Mouse (Mus musculus): ENCODE measurements at regions not wholly inside any gene's neighbourhood (a gene's known extent, or its start where the extent isn't known, plus 50 kb on each side); places are given as distances from the start of the nearest gene placed in this dataset.

DNA sequence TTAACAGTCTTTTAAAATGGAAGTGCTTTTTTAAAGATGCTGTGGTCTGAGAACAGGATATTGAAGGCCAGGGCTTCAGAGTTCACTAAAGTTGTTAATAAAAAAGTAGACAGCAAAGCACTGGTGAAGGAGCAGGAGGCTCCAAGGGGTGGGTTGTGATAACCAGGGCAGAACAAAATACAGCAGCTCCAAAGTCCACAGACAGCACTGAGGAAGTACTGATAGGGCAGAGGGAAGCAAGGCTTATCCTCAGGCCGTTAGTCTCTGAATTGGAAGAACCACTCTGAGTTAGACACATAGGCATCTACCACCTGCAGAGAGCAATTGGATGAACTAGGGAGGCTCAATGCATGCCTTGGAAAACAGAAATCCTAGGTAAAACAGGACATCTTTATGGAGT lies 62.1 kb downstream of the P2ry1 start:
- no peak overlapping the region for H3K9ac ChIP-seq (ENCODE audit: low read depth, low read length)
- H3K4me1 ChIP-seq (ENCODE audit: control insufficient read depth, insufficient read depth, low read length) = no peaks in the 10 kb centered on the region
- no peaks in the 10 kb centered on the region for H3K9me3 ChIP-seq (ENCODE audit: control insufficient read depth, low read length)
- no peak overlapping the region for H3K27ac ChIP-seq (ENCODE audit: low read depth, low read length)
- no peak overlapping the region for H3K4me2 ChIP-seq (replicated peaks; ENCODE audit: low read depth, low read length)
- no peak overlapping the region for H3K4me3 ChIP-seq (ENCODE audit: low read length)
- 83% methylated on average over 1 of the region's 1 CpGs for WGBS
- no peak for ATAC-seq (ENCODE audit: low FRiP score, low TSS enrichment)
- no peaks in the 10 kb centered on the region for H3K36me3 ChIP-seq (ENCODE audit: control insufficient read depth, insufficient read depth, low read length)
- H3K27me3 ChIP-seq (ENCODE audit: control insufficient read depth, insufficient read depth, low read length) = no peaks in the 10 kb centered on the region

DNA sequence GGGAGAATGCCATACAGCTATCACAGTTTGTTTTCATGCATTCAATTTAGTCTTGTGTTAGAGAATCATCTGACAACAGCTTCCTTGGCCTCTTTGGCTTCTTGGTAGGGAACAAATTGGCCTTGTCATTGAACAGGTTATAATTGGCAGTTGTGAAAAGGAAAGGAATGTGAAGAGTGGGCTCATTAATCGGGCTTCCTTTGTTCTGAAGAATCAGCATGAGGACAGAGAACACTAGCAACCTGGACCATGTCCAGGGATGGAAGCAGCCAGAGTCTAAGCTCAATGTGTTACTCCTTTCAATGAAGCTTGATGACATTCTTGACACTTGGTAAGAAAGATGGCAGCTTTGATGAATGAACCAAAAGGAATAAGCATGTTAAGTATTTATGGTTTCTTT lies 64.5 kb downstream of the P2ry1 start:
- Histone ChIP-seq H3K4me3 (ENCODE audit: low read length) (no peak overlapping the region), H3K9ac (ENCODE audit: low read depth, low read length) (no peak overlapping the region), H3K36me3 (ENCODE audit: control insufficient read depth, insufficient read depth, low read length) (no peaks in the 10 kb centered on the region), H3K4me1 (ENCODE audit: control insufficient read depth, insufficient read depth, low read length) (no peaks in the 10 kb centered on the region), H3K27me3 (ENCODE audit: control insufficient read depth, insufficient read depth, low read length) (no peaks in the 10 kb centered on the region), H3K27ac (ENCODE audit: low read depth, low read length) (no peak overlapping the region), H3K4me2 (replicated peaks; ENCODE audit: low read depth, low read length) (no peak overlapping the region), H3K9me3 (ENCODE audit: control insufficient read depth, low read length) (no peaks in the 10 kb centered on the region)
- WGBS = 79% methylated on average over 1 of the region's 1 CpGs
- no peak for ATAC-seq (ENCODE audit: low FRiP score, low TSS enrichment)

DNA sequence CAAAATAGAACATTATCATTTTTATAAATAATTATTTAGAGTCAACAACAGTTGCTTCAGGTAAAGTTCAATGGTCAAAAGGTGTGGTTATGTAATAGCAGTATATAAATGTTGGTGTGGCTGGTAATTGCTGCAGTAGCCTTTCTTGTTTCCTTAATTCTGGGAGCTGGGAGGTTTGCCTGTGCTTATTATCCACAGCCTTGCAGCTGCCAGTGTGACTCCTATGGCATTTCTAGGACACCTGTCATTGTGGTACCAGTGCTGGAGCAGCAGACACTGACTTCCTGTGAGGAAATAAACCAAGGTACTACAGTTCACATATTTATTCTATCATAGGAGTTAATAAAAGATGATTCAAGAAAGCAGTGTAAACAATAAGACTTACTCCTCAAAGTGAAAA lies 65.6 kb downstream of the P2ry1 start:
- no peaks in the 10 kb centered on the region for H3K36me3 ChIP-seq (ENCODE audit: control insufficient read depth, insufficient read depth, low read length)
- H3K4me3 ChIP-seq (ENCODE audit: low read length) = no peak overlapping the region
- no peak overlapping the region for H3K9ac ChIP-seq (ENCODE audit: low read depth, low read length)
- H3K27ac ChIP-seq (ENCODE audit: low read depth, low read length) = no peak overlapping the region
- no peaks in the 10 kb centered on the region for H3K27me3 ChIP-seq (ENCODE audit: control insufficient read depth, insufficient read depth, low read length)
- no peak overlapping the region for H3K4me2 ChIP-seq (replicated peaks; ENCODE audit: low read depth, low read length)
- H3K4me1 ChIP-seq (ENCODE audit: control insufficient read depth, insufficient read depth, low read length) = no peaks in the 10 kb centered on the region
- ATAC-seq (ENCODE audit: low FRiP score, low TSS enrichment) = no peak
- no peaks in the 10 kb centered on the region for H3K9me3 ChIP-seq (ENCODE audit: control insufficient read depth, low read length)

DNA sequence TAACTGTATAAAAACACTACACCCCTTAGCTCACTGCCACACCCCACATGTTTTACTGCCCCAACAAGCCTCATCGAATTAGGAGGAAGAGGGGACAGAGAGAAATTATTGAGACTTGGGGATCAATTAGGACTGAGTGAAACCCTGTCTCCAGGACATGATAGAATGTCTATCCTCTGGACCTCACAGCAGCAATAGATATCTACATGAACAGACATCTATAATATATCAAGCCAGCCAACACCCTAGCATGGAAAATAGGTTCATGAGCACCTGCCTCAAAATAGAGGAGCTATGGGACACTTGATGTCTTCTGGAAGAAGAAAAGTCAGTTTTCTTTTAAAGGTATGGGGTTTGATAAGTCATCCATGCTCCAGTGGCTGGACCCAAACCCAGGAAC lies 68.4 kb downstream of the P2ry1 start:
- Histone ChIP-seq H3K27ac (ENCODE audit: low read depth, low read length) (no peak overlapping the region), H3K4me3 (ENCODE audit: low read length) (no peak overlapping the region), H3K27me3 (ENCODE audit: control insufficient read depth, insufficient read depth, low read length) (no peaks in the 10 kb centered on the region), H3K4me1 (ENCODE audit: control insufficient read depth, insufficient read depth, low read length) (no peaks in the 10 kb centered on the region), H3K9me3 (ENCODE audit: control insufficient read depth, low read length) (no peaks in the 10 kb centered on the region), H3K36me3 (ENCODE audit: control insufficient read depth, insufficient read depth, low read length) (no peaks in the 10 kb centered on the region), H3K9ac (ENCODE audit: low read depth, low read length) (no peak overlapping the region), H3K4me2 (replicated peaks; ENCODE audit: low read depth, low read length) (no peak overlapping the region)
- no peak for ATAC-seq (ENCODE audit: low FRiP score, low TSS enrichment)
- WGBS = 76% methylated on average over 1 of the region's 1 CpGs

DNA sequence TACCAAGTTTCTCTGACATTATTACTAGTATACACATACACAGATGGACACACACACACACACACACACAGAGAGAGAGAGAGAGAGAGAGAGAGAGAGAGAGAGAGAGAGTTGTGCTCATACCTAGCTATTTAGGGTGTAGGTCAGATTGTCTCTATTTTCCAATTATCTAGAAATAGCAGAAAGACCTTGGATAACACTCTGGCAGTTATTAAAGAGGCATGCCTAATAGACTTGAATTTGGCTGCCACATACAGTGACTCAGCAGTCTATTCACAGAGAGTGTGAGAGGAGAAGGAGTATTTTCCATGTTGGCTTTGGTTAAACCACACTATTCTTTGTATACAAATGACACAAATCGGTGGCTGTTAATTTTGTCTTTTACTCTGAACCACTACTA lies 69.7 kb downstream of the P2ry1 start:
- Histone ChIP-seq H3K27ac (ENCODE audit: low read depth, low read length) (no peak overlapping the region), H3K4me3 (ENCODE audit: low read length) (no peak overlapping the region), H3K4me2 (replicated peaks; ENCODE audit: low read depth, low read length) (no peak overlapping the region), H3K27me3 (ENCODE audit: control insufficient read depth, insufficient read depth, low read length) (no peaks in the 10 kb centered on the region), H3K9me3 (ENCODE audit: control insufficient read depth, low read length) (no peaks in the 10 kb centered on the region), H3K4me1 (ENCODE audit: control insufficient read depth, insufficient read depth, low read length) (no peaks in the 10 kb centered on the region), H3K36me3 (ENCODE audit: control insufficient read depth, insufficient read depth, low read length) (no peaks in the 10 kb centered on the region), H3K9ac (ENCODE audit: low read depth, low read length) (no peak overlapping the region)
- no peak for ATAC-seq (ENCODE audit: low FRiP score, low TSS enrichment)
- 88% methylated on average over 1 of the region's 1 CpGs for WGBS

DNA sequence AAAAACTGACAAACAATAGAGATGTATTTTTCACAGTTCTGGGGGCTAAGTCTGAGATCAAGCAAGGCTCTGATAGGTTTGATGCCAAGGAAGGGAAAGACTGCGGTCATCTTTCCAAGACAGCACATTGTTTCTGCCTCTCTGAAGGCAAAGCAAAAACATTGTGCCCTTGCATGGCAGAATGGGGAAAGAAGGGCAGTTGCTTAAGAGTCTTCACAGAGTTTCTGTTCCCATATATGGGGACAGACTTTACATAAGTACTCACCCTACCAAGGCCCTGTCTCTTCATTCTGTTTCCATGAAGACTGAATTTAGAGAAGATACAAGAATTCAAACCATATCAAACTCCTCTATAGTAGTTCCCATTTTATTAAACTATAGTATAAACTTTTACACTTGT lies 70.5 kb downstream of the P2ry1 start:
- 87% methylated on average over 1 of the region's 1 CpGs for WGBS
- Histone ChIP-seq H3K4me3 (ENCODE audit: low read length) (no peak overlapping the region), H3K9ac (ENCODE audit: low read depth, low read length) (no peak overlapping the region), H3K27ac (ENCODE audit: low read depth, low read length) (no peak overlapping the region), H3K9me3 (ENCODE audit: control insufficient read depth, low read length) (no peaks in the 10 kb centered on the region), H3K27me3 (ENCODE audit: control insufficient read depth, insufficient read depth, low read length) (no peaks in the 10 kb centered on the region), H3K36me3 (ENCODE audit: control insufficient read depth, insufficient read depth, low read length) (no peaks in the 10 kb centered on the region), H3K4me1 (ENCODE audit: control insufficient read depth, insufficient read depth, low read length) (no peaks in the 10 kb centered on the region), H3K4me2 (replicated peaks; ENCODE audit: low read depth, low read length) (no peak overlapping the region)
- no peak for ATAC-seq (ENCODE audit: low FRiP score, low TSS enrichment)

DNA sequence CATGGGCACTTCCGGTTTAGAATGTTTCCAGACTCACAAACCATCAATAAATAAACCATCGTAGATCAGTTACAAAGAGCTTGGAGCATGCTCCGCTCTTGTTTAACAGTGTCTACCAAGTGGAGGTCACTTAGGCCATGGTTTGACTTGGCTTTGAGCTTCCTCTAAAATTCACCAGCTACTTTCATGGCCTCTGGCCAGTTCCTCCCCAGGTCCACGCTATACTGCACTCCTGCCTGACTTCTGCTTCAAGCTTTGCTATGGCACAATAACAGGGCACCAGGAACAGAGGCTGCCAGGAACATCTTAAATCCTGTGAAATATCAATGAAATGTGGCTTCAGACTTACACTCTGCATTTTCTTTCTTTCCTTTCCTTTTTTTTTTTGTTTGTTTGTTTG lies 71.2 kb downstream of the P2ry1 start:
- WGBS = 87% methylated on average over 4 of the region's 4 CpGs
- no peak overlapping the region for H3K4me2 ChIP-seq (replicated peaks; ENCODE audit: low read depth, low read length)
- H3K9ac ChIP-seq (ENCODE audit: low read depth, low read length) = no peak overlapping the region
- no peaks in the 10 kb centered on the region for H3K4me1 ChIP-seq (ENCODE audit: control insufficient read depth, insufficient read depth, low read length)
- no peaks in the 10 kb centered on the region for H3K27me3 ChIP-seq (ENCODE audit: control insufficient read depth, insufficient read depth, low read length)
- ATAC-seq (ENCODE audit: low FRiP score, low TSS enrichment) = no peak
- H3K27ac ChIP-seq (ENCODE audit: low read depth, low read length) = no peak overlapping the region
- H3K36me3 ChIP-seq (ENCODE audit: control insufficient read depth, insufficient read depth, low read length) = no peaks in the 10 kb centered on the region
- H3K4me3 ChIP-seq (ENCODE audit: low read length) = no peak overlapping the region
- H3K9me3 ChIP-seq (ENCODE audit: control insufficient read depth, low read length) = no peaks in the 10 kb centered on the region

DNA sequence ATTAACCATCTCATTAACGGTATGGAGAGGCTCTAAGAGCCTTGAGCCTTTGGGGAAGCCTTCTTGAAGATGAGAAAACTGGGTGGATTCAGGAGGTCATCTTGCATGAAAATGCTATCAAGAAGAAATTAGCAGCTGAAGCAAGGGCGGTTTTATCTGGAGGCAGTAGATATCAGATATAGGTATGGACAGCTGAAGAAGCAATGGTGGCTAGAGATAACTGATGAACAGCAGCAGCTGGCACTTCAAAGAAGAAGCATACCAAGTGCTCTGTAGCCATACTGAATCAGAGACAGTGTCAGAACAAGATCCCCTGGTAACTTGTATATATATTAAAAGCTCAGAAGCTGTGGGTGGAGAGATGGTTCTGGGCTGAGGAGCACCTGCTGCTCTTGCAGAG lies 73.2 kb downstream of the P2ry1 start:
- Histone ChIP-seq H3K4me1 (ENCODE audit: control insufficient read depth, insufficient read depth, low read length) (no peaks in the 10 kb centered on the region), H3K9ac (ENCODE audit: low read depth, low read length) (no peak overlapping the region), H3K4me2 (replicated peaks; ENCODE audit: low read depth, low read length) (no peak overlapping the region), H3K27ac (ENCODE audit: low read depth, low read length) (no peak overlapping the region), H3K36me3 (ENCODE audit: control insufficient read depth, insufficient read depth, low read length) (no peaks in the 10 kb centered on the region), H3K9me3 (ENCODE audit: control insufficient read depth, low read length) (no peaks in the 10 kb centered on the region), H3K4me3 (ENCODE audit: low read length) (no peak overlapping the region), H3K27me3 (ENCODE audit: control insufficient read depth, insufficient read depth, low read length) (no peaks in the 10 kb centered on the region)
- 79% methylated on average over 2 of the region's 2 CpGs for WGBS
- ATAC-seq (ENCODE audit: low FRiP score, low TSS enrichment) = no peak

DNA sequence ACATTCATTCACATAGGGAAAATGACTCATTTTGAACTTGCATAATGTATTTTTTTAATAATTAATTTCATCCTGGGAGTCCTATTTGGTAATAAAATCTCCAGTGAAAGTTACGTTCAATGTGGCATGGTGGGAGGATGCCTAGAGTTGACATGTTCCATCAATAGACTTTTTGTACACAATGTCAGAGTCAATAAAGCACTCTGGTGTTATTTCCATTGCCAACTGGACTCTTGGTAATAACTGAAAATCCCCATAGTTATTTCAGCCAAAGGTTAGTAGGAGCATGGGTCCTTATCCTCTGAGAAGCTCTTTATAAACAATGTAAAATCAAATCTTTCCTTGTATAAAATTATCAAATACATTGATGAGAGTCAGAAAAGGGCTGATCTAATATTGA lies 87.3 kb downstream of the P2ry1 start:
- Histone ChIP-seq H3K36me3 (ENCODE audit: control insufficient read depth, insufficient read depth, low read length) (no peaks in the 10 kb centered on the region), H3K9me3 (ENCODE audit: control insufficient read depth, low read length) (no peaks in the 10 kb centered on the region), H3K4me1 (ENCODE audit: control insufficient read depth, insufficient read depth, low read length) (no peaks in the 10 kb centered on the region), H3K4me2 (replicated peaks; ENCODE audit: low read depth, low read length) (no peak overlapping the region), H3K9ac (ENCODE audit: low read depth, low read length) (no peak overlapping the region), H3K27ac (ENCODE audit: low read depth, low read length) (no peak overlapping the region), H3K4me3 (ENCODE audit: low read length) (no peak overlapping the region), H3K27me3 (ENCODE audit: control insufficient read depth, insufficient read depth, low read length) (no peaks in the 10 kb centered on the region)
- 74% methylated on average over 1 of the region's 1 CpGs for WGBS
- no peak for ATAC-seq (ENCODE audit: low FRiP score, low TSS enrichment)

DNA sequence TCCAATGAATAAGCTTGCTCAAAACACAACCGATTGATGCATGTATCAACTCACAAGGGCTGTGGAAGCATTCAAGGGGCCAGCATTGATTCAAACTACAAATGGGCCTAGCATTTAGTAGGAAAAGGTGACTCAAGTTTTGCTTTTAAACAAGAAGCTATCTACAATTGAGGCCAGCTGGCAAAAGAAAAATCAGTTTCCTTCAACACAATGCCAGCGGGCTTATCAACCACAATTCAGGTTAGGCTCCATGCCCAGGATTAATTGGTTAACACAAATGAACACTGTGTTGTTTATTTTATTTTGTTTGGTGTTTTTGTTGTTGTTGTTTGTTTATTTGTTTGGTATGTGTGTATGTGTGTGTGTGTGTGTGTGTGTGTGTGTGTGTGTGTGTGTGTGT lies 89.4 kb downstream of the P2ry1 start:
- H3K4me1 ChIP-seq (ENCODE audit: control insufficient read depth, insufficient read depth, low read length) = no peaks in the 10 kb centered on the region
- H3K9me3 ChIP-seq (ENCODE audit: control insufficient read depth, low read length) = no peaks in the 10 kb centered on the region
- ATAC-seq (ENCODE audit: low FRiP score, low TSS enrichment) = no peak
- H3K9ac ChIP-seq (ENCODE audit: low read depth, low read length) = no peak overlapping the region
- no peaks in the 10 kb centered on the region for H3K36me3 ChIP-seq (ENCODE audit: control insufficient read depth, insufficient read depth, low read length)
- H3K27ac ChIP-seq (ENCODE audit: low read depth, low read length) = no peak overlapping the region
- 95% methylated on average over 2 of the region's 2 CpGs for WGBS
- no peaks in the 10 kb centered on the region for H3K27me3 ChIP-seq (ENCODE audit: control insufficient read depth, insufficient read depth, low read length)
- H3K4me2 ChIP-seq (replicated peaks; ENCODE audit: low read depth, low read length) = no peak overlapping the region
- no peak overlapping the region for H3K4me3 ChIP-seq (ENCODE audit: low read length)

Data from kidney, embryonic 14.5 days (tissue).